Mouse (Mus musculus): ENCODE data around the gene Evl. TPM values are rescaled to one million over a fixed set of nuclear protein-coding genes. Genes with fewer than 3 reads are reported as not detected.
A peak's percentile ranks its signal among the peaks of the same experiment; 100 is the strongest.
"Not testable (repeated sequence)": the region's sequence is repeated elsewhere in the genome, so short reads cannot be mapped to it uniquely, and the experiment has no call there.

Evl gene
- polyA plus RNA-seq (2015; fragmentation: Nextera tagmentation; extraction: Ambion mirVana): 41.6 and 44.6 TPM in 2 replicates

DNA sequence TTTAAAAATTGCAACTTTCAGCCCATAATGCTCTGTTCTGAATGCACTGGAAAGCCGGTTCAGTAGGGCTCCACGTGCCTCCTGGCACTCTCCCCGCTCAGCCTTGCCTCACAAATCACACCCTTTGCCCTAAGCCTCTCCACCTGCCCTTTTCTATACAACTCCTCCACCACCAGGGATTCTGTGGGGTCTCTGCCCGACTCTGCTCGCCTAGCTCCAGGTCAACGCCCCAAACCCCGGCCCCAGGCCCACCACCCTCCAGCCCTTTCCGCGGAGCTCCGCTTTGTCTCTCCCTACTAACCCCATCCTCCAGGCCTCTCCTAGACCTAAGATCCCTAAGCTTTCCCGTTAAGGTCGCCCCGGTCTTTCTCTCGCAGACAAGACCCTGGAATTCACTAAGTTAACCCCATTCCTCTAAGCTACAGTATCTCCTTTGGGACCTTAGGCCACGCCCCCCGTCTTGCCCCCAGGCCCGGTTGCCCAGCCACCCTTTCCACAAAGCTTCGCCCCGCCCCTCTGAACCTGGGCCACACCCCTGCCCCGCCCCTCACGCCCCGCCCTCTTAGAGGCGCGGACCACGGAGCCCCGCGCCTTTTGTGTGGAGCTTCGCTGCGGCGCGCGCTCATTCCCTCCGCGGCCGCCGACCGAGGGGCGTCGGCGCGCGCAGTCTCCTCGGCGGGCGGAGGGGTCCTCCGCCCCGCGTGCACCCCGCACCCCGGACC lies at the start of gene Evl:
Gene Evl (plus strand): TSS at position 601 of the 722 bp plus-strand sequence.
- H3K27me3 ChIP-seq (ENCODE audit: control insufficient read depth, insufficient read depth, low read depth, low read length): no peaks in the 10 kb centered on the region
- peak within 1 kb of the TSS; percentile 94 for H3K9ac ChIP-seq (ENCODE audit: low read length)
- peak within 1 kb of the TSS; percentile 95 for H3K4me3 ChIP-seq (ENCODE audit: low read length)
- no peaks in the 10 kb centered on the region for H3K9me3 ChIP-seq (ENCODE audit: control insufficient read depth, low read length)
- H3K36me3 ChIP-seq (ENCODE audit: control insufficient read depth, insufficient read depth, low read length): no peaks in the 10 kb centered on the region
- peaks cover 35% of the 10 kb centered on the region for H3K4me1 ChIP-seq (replicated peaks; ENCODE audit: control insufficient read depth, insufficient read depth, low read length)
- H3K27ac ChIP-seq (ENCODE audit: low read length): peak within 1 kb of the TSS; percentile 77
- WGBS: 3% methylated on average over 36 of the region's 50 CpGs
- ATAC-seq (ENCODE audit: low read depth): peak; percentile 96
- H3K4me2 ChIP-seq (ENCODE audit: low read depth, low read length): peak within 1 kb of the TSS; percentile 71

- WGBS: 77% methylated on average over 2 of the region's 2 CpGs
- peaks cover 5% of the 10 kb centered on the region for H3K36me3 ChIP-seq (ENCODE audit: control insufficient read depth, insufficient read depth, low read length)
- H3K4me3 ChIP-seq (ENCODE audit: low read length): no peak overlapping the region
- no peaks in the 10 kb centered on the region for H3K9me3 ChIP-seq (ENCODE audit: control insufficient read depth, low read length)
- no peak for ATAC-seq (ENCODE audit: low read depth)
- no peaks in the 10 kb centered on the region for H3K27me3 ChIP-seq (ENCODE audit: control insufficient read depth, insufficient read depth, low read depth, low read length)
- H3K4me2 ChIP-seq (ENCODE audit: low read depth, low read length): no peak overlapping the region
- no peaks in the 10 kb centered on the region for H3K4me1 ChIP-seq (replicated peaks; ENCODE audit: control insufficient read depth, insufficient read depth, low read length)
- H3K27ac ChIP-seq (ENCODE audit: low read length): no peak overlapping the region
- no peak overlapping the region for H3K9ac ChIP-seq (ENCODE audit: low read length)
Observed at GRCm38 (mm10) chr12:108505846-108506245, 48.7 kb upstream of the Evl start.

DNA sequence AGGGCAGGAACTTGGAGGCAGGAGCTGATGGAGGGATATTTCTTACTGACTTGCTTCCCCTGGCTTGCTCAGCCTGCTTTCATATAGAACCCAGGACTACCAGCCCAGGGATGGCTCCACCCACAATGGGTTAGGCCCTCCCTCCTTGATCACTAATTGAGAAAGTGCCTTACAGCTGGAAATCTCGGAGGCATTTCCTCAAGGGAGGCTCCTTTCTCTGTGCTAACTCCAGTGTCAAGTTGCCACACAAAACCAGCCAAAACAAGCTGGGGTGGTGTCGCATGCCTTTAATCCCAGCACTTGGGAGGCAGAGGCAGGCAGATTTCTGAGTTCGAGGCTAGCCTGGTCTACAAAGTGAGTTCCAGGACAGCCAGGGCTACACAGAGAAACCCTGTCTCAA lies 47.5 kb upstream of the Evl start:
- not testable (repeated sequence) for H3K9me3 ChIP-seq (ENCODE audit: control insufficient read depth, low read length); H3K9ac ChIP-seq (ENCODE audit: low read length); H3K36me3 ChIP-seq (ENCODE audit: control insufficient read depth, insufficient read depth, low read length); H3K27ac ChIP-seq (ENCODE audit: low read length); H3K4me1 ChIP-seq (replicated peaks; ENCODE audit: control insufficient read depth, insufficient read depth, low read length); H3K27me3 ChIP-seq (ENCODE audit: control insufficient read depth, insufficient read depth, low read depth, low read length); ATAC-seq (ENCODE audit: low read depth); H3K4me2 ChIP-seq (ENCODE audit: low read depth, low read length); H3K4me3 ChIP-seq (ENCODE audit: low read length)
- 85% methylated on average over 3 of the region's 3 CpGs for WGBS

DNA sequence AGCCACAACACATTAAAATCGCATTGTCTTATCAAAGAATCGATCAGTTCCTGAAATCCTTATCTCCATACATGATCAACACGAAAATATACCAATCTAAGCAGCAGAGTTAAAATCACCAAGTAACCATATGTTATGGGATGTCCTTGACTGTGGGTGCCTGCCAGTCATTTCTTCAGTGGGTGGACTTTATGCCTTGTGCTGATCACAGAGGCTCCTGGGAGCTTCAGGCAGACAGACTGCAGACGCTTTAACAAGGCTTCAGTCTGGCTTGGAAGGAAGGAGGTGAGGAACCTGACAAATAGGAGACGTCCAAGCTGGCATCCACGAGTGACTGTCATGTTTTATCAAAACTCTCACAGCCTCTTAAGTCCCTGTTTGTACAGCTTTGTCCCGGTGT lies 43.9 kb upstream of the Evl start:
- Histone ChIP-seq H3K9ac (ENCODE audit: low read length) (no peak overlapping the region), H3K4me1 (replicated peaks; ENCODE audit: control insufficient read depth, insufficient read depth, low read length) (no peaks in the 10 kb centered on the region), H3K36me3 (ENCODE audit: control insufficient read depth, insufficient read depth, low read length) (peaks cover 8% of the 10 kb centered on the region; the same call in 1 of the 2 replicates), H3K4me3 (ENCODE audit: low read length) (no peak overlapping the region), H3K4me2 (ENCODE audit: low read depth, low read length) (no peak overlapping the region), H3K27me3 (ENCODE audit: control insufficient read depth, insufficient read depth, low read depth, low read length) (no peaks in the 10 kb centered on the region), H3K9me3 (ENCODE audit: control insufficient read depth, low read length) (no peaks in the 10 kb centered on the region), H3K27ac (ENCODE audit: low read length) (no peak overlapping the region)
- no peak for ATAC-seq (ENCODE audit: low read depth)
- WGBS: 48% methylated on average over 7 of the region's 7 CpGs

GRCm38 (mm10) chr12:108511009-108511408 lies 43.5 kb upstream of the Evl start:
- Histone ChIP-seq H3K9ac (ENCODE audit: low read length) (no peak overlapping the region), H3K9me3 (ENCODE audit: control insufficient read depth, low read length) (no peaks in the 10 kb centered on the region), H3K27ac (ENCODE audit: low read length) (no peak overlapping the region), H3K4me1 (replicated peaks; ENCODE audit: control insufficient read depth, insufficient read depth, low read length) (no peaks in the 10 kb centered on the region), H3K27me3 (ENCODE audit: control insufficient read depth, insufficient read depth, low read depth, low read length) (no peaks in the 10 kb centered on the region), H3K4me2 (ENCODE audit: low read depth, low read length) (no peak overlapping the region), H3K36me3 (ENCODE audit: control insufficient read depth, insufficient read depth, low read length) (peaks cover 10% of the 10 kb centered on the region; the same call in 1 of the 2 replicates), H3K4me3 (ENCODE audit: low read length) (no peak overlapping the region)
- no peak for ATAC-seq (ENCODE audit: low read depth)
- WGBS: 2% methylated on average over 3 of the region's 3 CpGs

DNA sequence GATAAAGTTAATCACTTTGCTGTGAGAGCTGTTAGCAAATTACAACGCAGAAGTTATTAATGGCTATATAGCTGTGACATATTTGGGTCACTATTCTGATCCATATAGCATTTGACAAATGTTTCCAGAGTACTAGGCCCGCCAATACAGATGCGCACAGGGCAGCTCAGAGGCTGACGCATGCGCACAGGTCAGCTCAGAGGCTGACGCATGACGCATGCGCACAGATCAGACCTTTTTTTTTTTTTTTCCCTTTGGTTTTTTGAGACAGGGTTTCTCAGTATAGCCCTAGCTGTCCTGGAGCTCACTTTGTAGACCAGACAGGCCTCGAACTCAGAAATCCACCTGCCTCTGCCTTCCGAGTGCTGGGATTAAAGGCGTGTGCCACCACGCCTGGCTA lies 39.1 kb upstream of the Evl start:
- H3K4me2 ChIP-seq (ENCODE audit: low read depth, low read length): no peak overlapping the region
- no peak overlapping the region for H3K4me3 ChIP-seq (ENCODE audit: low read length)
- ATAC-seq (ENCODE audit: low read depth): no peak
- H3K27me3 ChIP-seq (ENCODE audit: control insufficient read depth, insufficient read depth, low read depth, low read length): no peaks in the 10 kb centered on the region
- 89% methylated on average over 12 of the region's 12 CpGs for WGBS
- no peak overlapping the region for H3K27ac ChIP-seq (ENCODE audit: low read length)
- H3K4me1 ChIP-seq (replicated peaks; ENCODE audit: control insufficient read depth, insufficient read depth, low read length): no peaks in the 10 kb centered on the region
- no peaks in the 10 kb centered on the region for H3K9me3 ChIP-seq (ENCODE audit: control insufficient read depth, low read length)
- H3K36me3 ChIP-seq (ENCODE audit: control insufficient read depth, insufficient read depth, low read length): peaks cover 17% of the 10 kb centered on the region; the same call in 1 of the 2 replicates
- no peak overlapping the region for H3K9ac ChIP-seq (ENCODE audit: low read length)

DNA sequence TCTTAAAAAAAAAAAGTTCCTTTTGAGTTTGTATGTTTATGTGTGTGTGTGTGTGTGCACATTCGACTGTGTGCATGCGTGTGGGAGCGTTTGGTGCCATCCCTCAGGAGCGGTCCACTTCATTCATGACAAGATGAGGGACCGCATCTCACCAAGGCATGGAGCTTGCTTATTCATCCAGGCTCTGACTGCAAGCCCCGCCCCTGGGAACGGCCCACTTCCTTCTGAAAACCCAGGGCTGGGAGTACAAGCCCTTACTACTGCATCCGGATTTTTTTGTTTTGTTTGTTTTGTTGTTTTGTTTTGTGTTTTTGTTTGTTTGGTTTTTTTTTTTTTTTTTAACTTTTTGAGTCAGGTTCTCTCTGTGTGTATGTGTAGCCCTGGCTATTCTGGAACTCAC lies 35.1 kb upstream of the Evl start:
- Histone ChIP-seq H3K36me3 (ENCODE audit: control insufficient read depth, insufficient read depth, low read length) (peaks cover 23% of the 10 kb centered on the region), H3K4me3 (ENCODE audit: low read length) (no peak overlapping the region), H3K4me1 (replicated peaks; ENCODE audit: control insufficient read depth, insufficient read depth, low read length) (no peaks in the 10 kb centered on the region), H3K27ac (ENCODE audit: low read length) (no peak overlapping the region), H3K4me2 (ENCODE audit: low read depth, low read length) (no peak overlapping the region), H3K9me3 (ENCODE audit: control insufficient read depth, low read length) (no peaks in the 10 kb centered on the region), H3K27me3 (ENCODE audit: control insufficient read depth, insufficient read depth, low read depth, low read length) (no peaks in the 10 kb centered on the region), H3K9ac (ENCODE audit: low read length) (no peak overlapping the region)
- 65% methylated on average over 8 of the region's 8 CpGs for WGBS
- ATAC-seq (ENCODE audit: low read depth): no peak

- no peak overlapping the region for H3K9ac ChIP-seq (ENCODE audit: low read length)
- ATAC-seq (ENCODE audit: low read depth): peak; percentile 41; the same call in 1 of the 2 replicates
- 35% methylated on average over 8 of the region's 8 CpGs for WGBS
- no peaks in the 10 kb centered on the region for H3K4me1 ChIP-seq (replicated peaks; ENCODE audit: control insufficient read depth, insufficient read depth, low read length)
- no peak overlapping the region for H3K27ac ChIP-seq (ENCODE audit: low read length)
- H3K36me3 ChIP-seq (ENCODE audit: control insufficient read depth, insufficient read depth, low read length): peaks cover 10% of the 10 kb centered on the region
- H3K4me2 ChIP-seq (ENCODE audit: low read depth, low read length): no peak overlapping the region
- no peaks in the 10 kb centered on the region for H3K27me3 ChIP-seq (ENCODE audit: control insufficient read depth, insufficient read depth, low read depth, low read length)
- no peak overlapping the region for H3K4me3 ChIP-seq (ENCODE audit: low read length)
- no peaks in the 10 kb centered on the region for H3K9me3 ChIP-seq (ENCODE audit: control insufficient read depth, low read length)
Observed at GRCm38 (mm10) chr12:108529214-108529613, 25.3 kb upstream of the Evl start.

GRCm38 (mm10) chr12:108534484-108534883 lies 20.0 kb upstream of the Evl start:
- Histone ChIP-seq H3K4me3 (ENCODE audit: low read length) (no peak overlapping the region), H3K27me3 (ENCODE audit: control insufficient read depth, insufficient read depth, low read depth, low read length) (no peaks in the 10 kb centered on the region), H3K4me1 (replicated peaks; ENCODE audit: control insufficient read depth, insufficient read depth, low read length) (no peaks in the 10 kb centered on the region), H3K9me3 (ENCODE audit: control insufficient read depth, low read length) (no peaks in the 10 kb centered on the region), H3K4me2 (ENCODE audit: low read depth, low read length) (no peak overlapping the region), H3K27ac (ENCODE audit: low read length) (no peak overlapping the region), H3K9ac (ENCODE audit: low read length) (no peak overlapping the region), H3K36me3 (ENCODE audit: control insufficient read depth, insufficient read depth, low read length) (peaks cover 19% of the 10 kb centered on the region)
- no peak for ATAC-seq (ENCODE audit: low read depth)
- WGBS: 78% methylated on average over 11 of the region's 11 CpGs
